Mouse (Mus musculus) testis, adult 2 months (tissue): ENCODE data around the gene Ctsc.

Experiments
- CTCF ChIP-seq: fragments of 200-500 bp; IDR thresholded peaks from 2 replicates; pipeline ENCODE4 v1.5.1; 2012; ENCODE audit warnings: low read depth, mild to moderate bottlenecking, inconsistent platforms, low read length, moderate library complexity; ENCODE audit not compliant: control insufficient read depth, insufficient read depth, insufficient replicate concordance
- POLR2A ChIP-seq: fragments of 200-500 bp; IDR thresholded peaks from 2 replicates; pipeline ENCODE4 v1.6.1; 2012; ENCODE audit warnings: low read depth, mild to moderate bottlenecking, inconsistent platforms, low read length, moderate library complexity; ENCODE audit not compliant: control insufficient read depth

DNA sequence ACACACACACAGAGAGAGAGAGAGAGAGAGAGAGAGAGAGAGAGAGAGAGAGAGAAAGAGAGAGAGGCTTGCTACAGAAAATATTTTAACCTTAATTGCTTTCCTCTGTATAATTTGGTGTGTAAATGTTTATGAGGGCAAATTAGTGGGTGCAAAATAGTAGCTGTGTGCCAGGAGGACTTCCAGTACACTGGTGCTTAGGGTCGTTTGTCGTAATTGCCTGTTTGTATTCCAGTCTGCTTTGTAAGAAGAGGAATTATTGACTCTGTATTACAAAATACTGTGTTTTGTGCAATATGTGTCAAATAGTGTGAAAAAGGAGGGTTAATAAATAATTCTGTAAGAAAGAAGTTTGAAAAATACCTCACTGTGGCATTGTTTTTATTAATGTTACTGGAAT lies 13.2 kb downstream of the Ctsc start:
- TF ChIP-seq CTCF (no peak), POLR2A (no peak)
